Mouse (Mus musculus) kidney, postnatal 25 days (tissue): ENCODE results near the gene Asb2.

Experiments used
- DNase-seq, 2 experiments: peaks; one replicate each; pipeline ENCODE4 v3.0.0; 2021; ENCODE audit warnings: mixed read lengths in 2 of 2

Gene Asb2

DNA sequence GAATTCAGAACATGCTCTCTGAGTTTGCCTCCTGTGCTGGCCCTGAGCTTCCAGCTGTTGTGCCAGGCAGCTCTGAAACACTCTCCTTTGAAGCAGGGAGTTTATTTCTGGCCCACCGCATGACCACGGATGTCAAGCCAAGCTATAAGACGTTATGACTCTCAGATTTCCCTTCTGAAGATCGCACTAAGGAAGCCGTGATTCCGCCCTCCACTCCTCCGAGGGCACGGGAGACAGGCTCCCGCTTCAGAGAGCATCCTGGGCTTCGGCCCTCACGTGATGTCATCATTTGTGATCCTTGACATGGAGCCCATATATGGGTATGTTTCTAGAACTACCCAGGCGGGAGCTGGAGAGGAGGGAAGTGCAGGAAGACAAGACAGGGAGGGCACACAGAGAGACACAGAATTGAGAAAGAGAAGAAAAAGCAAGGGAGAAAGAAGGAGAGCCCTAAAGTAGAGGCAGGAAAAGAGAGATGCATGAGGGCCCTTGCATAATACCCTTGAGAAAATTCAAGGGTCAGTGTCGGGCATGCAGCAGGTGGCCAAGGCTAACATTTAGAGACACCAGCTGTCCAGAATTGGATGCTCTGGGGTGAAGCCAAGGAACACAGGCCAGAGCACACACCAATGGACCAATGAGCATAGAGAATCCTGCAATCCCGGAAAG is at the start of gene Asb2:
Gene Asb2, minus strand, starts transcription at position 256 of the 669 bp plus-strand sequence.
- no peak for DNase-seq

DNA sequence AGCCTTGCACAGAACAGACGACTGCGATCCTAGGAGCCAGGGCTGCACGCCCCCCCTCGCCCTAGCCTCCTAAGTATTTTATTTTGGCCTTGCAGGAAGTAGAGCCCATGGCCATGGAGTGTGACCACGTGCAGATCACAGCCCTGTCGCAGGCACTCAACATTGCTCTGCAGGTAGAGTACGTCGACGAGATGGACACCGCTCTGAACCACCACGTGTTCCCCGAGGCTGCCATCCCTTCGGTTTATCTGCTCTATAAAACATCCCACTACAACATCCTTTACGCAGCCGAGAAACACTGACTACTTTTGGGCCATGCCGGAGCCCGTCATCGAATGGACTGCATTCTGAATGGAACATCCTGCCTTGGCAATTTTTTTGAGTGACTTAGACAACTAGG is 48.3 kb upstream of the Asb2 start:
- DNase-seq, result no peak

DNA sequence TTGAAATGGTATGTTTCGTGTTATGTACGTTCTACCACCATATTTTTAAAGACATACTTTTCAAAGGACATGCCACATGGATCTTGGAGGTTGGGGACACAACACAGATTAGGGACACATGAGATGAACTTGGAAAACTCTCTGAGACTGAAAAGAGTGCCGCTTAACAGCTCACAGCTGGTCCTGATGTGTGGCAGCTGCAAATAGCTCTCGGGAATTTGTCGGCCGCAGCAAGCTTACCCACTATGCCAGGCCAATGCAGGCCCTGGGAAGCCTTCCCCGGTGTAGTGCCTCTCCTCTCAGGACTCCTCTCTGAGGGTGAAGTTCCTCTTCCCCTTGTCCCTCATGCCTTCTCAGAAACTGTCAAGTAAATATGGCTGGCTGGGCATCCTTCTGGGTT is 41.0 kb upstream of the Asb2 start:
- DNase-seq, result peak in 1 of 2 experiments; percentile 22

- peak; percentile 43 to 77 for DNase-seq
These were observed 39.9 kb upstream of the Asb2 start for GRCm38 (mm10) chr12:103395486-103396275.

- no peak for DNase-seq
These were observed 37.7 kb upstream of the Asb2 start for GRCm38 (mm10) chr12:103393528-103393927.

DNA sequence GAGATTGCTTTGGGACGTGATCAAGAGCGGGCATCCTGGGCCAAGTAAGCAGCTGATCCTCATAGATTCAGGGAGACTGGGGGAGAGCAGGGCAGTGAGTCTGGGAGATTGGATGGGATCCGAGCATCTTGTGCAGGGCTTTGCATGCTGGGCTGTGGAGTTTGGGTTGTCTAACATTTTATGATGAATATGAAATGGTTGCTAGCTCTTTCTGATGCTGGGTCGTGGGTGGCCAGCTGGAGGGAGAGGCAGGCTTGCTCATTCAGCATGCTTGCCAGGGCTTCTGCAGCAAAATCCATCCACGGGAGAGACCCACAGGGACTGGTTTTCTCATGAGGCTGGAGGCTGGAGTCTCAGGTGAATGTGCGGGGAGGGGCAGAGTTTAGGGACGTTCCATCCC is 35.3 kb upstream of the Asb2 start:
- DNase-seq, result no peak

- no peak for DNase-seq
These were observed 34.2 kb upstream of the Asb2 start for GRCm38 (mm10) chr12:103389982-103390381.

DNA sequence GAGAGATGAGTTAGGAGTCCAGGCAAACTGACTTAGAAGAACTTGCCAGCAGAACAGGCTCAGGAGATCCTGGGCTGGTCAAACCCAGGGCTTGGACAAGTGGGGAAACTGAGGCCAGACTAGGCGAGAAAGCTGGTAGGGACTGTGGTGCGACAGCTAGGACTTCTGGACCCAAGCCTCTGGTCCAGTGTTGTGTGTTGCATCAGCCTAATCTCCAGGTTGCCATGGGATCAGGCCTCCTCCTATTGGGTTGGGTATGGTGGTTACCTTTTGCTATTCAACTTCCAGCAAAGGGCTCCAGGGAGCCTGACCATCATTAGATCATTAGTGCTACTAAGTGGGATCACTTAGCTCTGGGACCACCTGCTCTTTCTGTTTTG is 33.5 kb upstream of the Asb2 start:
- DNase-seq, result no peak

- DNase-seq, result peak; percentile 96 to 98
These were observed 32.9 kb upstream of the Asb2 start, which contains the start of gene Otub2 for GRCm38 (mm10) chr12:103388505-103389347. Gene Otub2, plus strand, starts transcription at chr12:103388682.

- DNase-seq, result no peak
These were observed 24.4 kb upstream of the Asb2 start for GRCm38 (mm10) chr12:103380226-103380625.

DNA sequence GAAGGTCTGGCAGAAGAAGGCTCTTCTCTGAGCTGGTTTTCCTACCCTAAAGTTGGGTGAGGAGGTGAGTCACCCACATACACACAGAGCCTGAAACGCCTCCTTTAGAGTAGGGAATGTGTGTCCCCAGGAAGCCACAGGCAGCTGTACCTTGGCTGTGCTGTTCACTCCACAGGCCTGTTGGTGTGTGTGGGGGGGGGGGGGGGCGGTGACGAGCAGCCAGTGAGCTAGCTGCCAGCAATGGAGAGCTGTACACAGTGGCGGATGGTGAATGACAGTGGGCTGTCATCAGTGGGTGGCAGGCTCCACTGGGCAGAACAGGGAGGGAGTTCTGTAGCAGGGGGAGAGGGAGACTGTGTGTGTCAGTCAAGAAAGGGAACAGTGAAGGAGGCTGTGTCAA is 21.0 kb upstream of the Asb2 start:
- DNase-seq, result no peak

DNA sequence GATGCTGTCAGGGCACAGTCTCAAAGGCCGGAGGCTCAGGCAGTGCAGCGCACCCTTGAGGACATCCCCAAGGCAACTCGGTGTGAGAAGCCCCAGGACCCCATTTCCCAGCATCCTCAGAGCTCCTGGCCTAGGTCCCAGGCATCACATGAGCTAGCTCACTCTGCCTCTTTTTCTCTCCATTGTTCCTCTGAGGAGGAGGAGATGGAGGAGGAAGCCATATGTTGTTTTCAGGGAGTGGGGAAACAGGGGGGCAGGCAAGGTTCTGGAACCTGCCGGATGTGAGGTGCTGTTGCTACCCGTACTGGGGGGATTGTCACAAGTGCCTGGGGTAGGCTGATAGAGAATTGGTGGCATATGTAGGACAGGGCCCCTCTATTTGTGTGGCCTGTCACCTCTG is 20.3 kb upstream of the Asb2 start:
- DNase-seq, result no peak

- DNase-seq, result no peak
These were observed 17.9 kb upstream of the Asb2 start for GRCm38 (mm10) chr12:103373530-103374236.

DNA sequence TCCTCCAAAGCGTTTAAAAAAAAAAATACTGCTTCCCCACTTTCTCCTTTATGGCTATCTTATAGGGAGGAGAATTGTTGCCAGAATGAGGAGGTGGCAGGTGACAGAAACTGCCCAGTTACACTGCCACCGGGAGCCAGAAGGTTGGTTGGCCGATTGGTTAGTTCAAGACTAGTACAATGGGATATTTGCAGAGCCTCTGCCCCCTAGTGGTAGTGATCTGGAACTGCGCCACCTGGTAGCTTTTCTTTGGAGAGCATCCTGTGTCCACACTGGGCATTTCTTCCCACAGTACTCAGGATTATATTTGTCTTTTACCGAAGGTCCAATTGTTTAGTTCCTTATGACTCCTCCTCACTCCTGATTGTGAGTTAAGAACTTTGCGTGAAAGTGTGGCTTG is 15.9 kb upstream of the Asb2 start:
- peak; percentile 51 to 66 for DNase-seq

DNA sequence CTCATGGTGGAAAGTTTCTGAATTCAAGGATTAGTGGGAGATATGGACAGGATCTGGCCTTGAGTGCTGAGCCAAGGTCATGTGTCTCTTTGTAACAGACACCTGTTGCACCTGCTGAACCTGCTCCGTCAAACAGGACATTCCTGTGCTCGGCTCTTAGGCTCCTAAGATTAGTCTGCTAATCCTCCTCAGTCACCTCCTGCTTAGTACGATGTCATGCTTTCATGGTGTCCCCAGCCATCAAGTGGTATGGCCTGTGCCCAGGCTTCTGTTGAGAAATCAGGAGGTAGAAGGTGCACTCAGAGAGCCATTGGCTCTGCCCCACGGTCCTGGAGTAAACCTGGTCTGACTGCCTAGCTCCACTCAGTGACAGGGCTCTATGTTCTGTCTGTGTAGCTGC is 15.1 kb upstream of the Asb2 start:
- DNase-seq, result no peak

- DNase-seq, result no peak
These were observed 13.0 kb upstream of the Asb2 start for GRCm38 (mm10) chr12:103368777-103369176.

GRCm38 (mm10) chr12:103368326-103368669 is 12.5 kb upstream of the Asb2 start:
- no peak for DNase-seq

DNA sequence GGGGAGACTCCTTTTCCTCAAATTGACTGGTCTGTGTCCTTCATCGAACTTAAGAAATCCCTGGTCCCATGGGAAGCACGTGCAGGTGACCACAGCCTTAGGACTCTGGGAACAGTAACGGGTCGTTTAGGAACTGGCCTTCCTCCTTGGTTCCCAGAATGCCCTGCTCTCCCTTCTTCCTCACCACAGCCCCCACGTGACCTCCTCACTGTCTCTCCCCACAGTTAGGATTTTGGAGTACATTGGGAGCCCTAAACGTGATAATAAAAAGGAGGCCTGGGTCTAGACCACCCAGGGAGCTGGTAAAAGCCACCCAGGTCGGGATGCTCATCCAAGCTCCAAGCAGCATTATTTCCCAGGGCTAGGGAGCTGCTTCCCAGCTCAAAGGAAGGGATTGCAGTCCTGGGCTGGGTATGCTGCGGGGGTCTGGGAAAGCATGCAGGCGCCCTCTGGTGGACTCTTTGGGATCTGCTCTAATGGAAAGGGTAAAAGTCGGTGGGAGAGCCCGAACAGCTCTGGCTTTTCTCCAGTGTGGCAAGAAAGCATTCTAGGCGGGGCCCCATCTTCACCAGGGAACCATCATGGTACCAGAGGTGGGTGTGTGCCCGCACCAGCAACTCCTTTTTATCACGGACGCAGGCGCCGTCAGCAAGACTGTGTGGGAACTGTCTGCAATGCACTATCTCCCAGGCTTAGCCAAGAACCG is 12.0 kb upstream of the Asb2 start:
- peak; percentile 62 to 85 for DNase-seq

DNA sequence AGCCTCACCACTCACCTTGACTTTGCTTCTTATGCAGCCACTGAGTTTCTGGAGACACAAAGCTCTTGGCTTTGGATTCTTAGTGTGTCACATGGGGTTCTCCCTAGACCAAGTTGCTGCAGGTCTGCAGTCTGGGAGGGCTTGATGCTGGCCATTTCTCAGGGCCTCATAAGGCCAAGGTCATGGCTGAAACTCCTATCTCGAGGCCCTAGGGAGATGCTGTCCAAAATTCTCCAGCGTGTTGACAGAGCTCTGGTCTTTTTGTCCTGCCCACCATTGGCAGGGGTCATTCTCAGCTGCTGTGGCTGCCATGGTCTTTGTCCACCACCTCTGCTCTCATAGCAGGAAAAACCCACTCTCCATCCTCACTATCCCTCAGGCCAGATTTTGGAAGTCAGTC is 11.4 kb upstream of the Asb2 start:
- DNase-seq, result no peak

DNA sequence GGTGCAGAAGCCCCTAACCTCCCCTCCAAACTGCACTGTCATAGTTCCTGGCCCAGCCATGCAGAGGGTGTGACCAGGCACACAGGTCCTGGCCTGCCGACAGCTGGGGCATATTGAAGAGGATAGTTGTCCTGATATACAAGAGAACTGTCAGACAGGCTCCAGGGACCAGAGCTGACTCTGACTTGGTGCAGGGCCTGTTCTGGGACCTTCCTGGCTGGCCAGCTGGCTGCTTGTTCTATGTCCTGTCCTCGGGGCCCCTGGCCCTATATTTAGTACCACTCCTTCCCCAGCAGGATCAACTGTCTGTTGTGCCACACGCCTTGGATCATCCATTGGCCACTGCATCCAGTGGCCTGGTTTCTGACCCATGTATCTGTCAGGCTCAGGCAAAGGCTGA is 6.5 kb upstream of the Asb2 start:
- DNase-seq, result no peak

DNA sequence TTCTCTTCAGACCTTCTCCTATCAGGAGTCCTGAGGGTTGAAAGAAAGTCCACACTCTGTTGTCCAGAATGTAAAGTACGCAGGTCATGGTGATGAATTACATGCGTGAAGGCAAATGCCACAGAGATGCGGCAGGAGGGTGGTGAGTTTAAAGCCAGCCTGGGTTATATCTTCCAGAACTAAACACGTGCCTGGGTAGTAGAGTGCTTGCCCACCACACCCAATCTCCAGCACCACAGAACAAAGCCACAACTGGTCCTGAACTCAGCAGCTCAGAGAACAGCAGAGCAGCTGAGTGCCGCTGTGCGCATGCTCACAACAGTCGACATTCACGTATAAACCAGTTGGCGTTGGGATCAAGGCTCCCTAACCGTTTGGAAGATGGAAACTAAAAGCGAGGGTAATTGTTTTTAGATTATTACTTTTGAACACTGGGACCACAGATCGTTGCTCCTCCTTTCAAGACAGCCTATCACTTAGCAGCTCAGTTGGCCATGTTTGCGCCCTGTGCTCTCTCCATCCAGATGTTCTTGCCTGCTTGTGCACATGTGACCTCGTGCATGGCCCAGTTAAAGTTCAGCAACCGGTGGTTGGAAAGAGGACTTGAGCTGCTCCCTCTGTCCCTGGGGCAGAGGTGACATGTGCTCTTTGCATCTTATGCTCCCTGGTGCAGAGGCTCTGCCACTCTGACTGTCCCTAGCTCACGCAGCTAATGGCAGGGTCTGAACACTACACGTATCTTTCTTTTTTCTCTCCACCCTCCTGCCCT is 5.9 kb upstream of the Asb2 start:
- no peak for DNase-seq

- DNase-seq, result no peak
These were observed 5.0 kb upstream of the Asb2 start for GRCm38 (mm10) chr12:103360812-103361211.
